Mouse (Mus musculus) liver, embryonic 14.5 days (tissue): ENCODE data around the gene Dyrk3.

Source experiments
- CTCF ChIP-seq: IDR thresholded peaks from 2 replicates; pipeline ENCODE4 v1.5.1; 2016; ENCODE audit warnings: antibody characterized with exemption, low read depth, control low read depth
- EP300 ChIP-seq: IDR thresholded peaks from 2 replicates; pipeline ENCODE4 v1.6.1; 2016; ENCODE audit warnings: antibody characterized with exemption, low read depth

DNA sequence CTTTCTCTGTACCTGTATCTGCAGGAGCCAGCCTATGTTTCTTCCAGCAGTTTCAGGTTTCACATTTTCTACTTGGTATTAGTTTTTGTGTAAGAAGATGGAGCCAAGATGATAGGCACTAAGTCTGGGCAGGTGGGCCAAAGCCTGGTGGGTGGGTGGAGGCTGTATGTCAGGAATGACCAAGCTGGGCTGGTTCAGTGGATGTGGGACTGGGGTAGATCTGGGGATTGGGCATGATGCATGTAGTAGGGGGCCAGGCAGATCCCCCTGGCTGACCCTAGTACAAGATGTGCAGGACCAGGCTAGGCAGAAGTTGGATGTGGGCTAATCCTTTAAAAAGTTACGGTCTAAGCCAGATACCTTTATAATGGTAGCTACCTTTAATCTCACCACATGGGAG, 37.0 kb upstream of the Dyrk3 start:
- no peak for TF ChIP-seq CTCF
- TF ChIP-seq EP300, result no peak
